8 mouse cellular contexts compared by ENCODE assay signal in the genomic region with DNA sequence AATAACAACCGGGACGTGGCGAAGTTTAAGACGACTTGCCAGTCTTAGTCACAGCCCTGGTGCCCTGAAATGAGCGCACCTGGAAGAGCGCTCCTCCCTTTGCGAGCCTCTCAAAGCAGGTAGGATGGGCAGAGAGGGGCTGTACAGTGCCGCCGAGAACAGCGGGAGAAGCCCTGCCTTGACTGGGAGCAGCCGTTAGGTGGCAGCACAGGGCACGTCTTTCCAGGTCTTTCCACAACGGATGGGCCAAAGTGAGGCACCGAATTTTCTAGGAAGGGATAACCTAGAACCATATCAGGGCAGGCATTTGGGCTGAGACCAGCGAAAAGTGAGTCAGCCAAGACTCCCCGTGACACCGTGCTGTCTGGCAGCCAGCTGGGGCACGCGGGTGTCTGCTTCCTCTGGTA.
DNase-seq lines count a peak whose midpoint lies in the region; ATAC-seq and TF ChIP-seq lines count a peak whose summit lies in the region.

No protein-coding gene starts in this region.

- 0 out of 2 replicates have a peak, but pooled peaks have one; percentile 13 for TF ChIP-seq POLR2A in bone marrow, adult 2 months (IDR thresholded peaks at IDR 0.05; ENCODE audit: borderline replicate concordance, control insufficient read depth, low read depth, low read length)

- peak overlapping the region; percentile 54 for H3K4me3 ChIP-seq in bone marrow, adult 2 months (replicated peaks; ENCODE audit: control insufficient read depth, low read depth, low read length)
- peak overlapping the region; percentile 35 for H3K4me3 ChIP-seq in embryonic facial prominence, embryonic 14.5 days (ENCODE audit: low read depth, low read length)
- H3K4me3 ChIP-seq in heart, embryonic 10.5 days = peak overlapping the region; percentile 46
- peak overlapping the region; percentile 31 for H3K4me3 ChIP-seq in kidney, embryonic 14.5 days (ENCODE audit: low read length)
- H3K4me3 ChIP-seq in limb, embryonic 15.5 days = peak overlapping the region; percentile 26

- peak overlapping the region; percentile 78 for H3K27ac ChIP-seq in bone marrow, adult 2 months (ENCODE audit: control insufficient read depth, insufficient read depth, low read depth, low read length, poor library complexity)
- H3K27ac ChIP-seq in embryonic facial prominence, embryonic 14.5 days (replicated peaks; ENCODE audit: low read depth, low read length) = no peak overlapping the region
- peak overlapping the region; percentile 91 for H3K27ac ChIP-seq in heart, embryonic 10.5 days
- no peak overlapping the region for H3K27ac ChIP-seq in kidney, embryonic 14.5 days (ENCODE audit: low read depth, low read length)
- no peak overlapping the region for H3K27ac ChIP-seq in limb, embryonic 15.5 days

- DNase-seq in 416B (ENCODE audit: low read depth) = peak; percentile 70
- DNase-seq in embryonic facial prominence, embryonic 14.5 days (ENCODE audit: low spot score) = peak; percentile 85
- DNase-seq in heart, embryonic 10.5 days (ENCODE audit: low spot score) = peak; percentile 89
- DNase-seq in spleen, postnatal 4 days (ENCODE audit: low spot score in 2 of 2) = peak; percentile 53 to 84

- TF ChIP-seq CTCF in bone marrow, adult 2 months (IDR thresholded peaks at IDR 0.05; ENCODE audit: control insufficient read depth, insufficient read depth, low read length) = peak; percentile 84

- peak overlapping the region; percentile 57 for H3K4me2 ChIP-seq in embryonic facial prominence, embryonic 14.5 days (ENCODE audit: low read depth, low read length)
- peak overlapping the region; percentile 58 for H3K4me2 ChIP-seq in kidney, embryonic 14.5 days (replicated peaks; ENCODE audit: low read depth, low read length)
- peak overlapping the region; percentile 55 for H3K4me2 ChIP-seq in limb, embryonic 15.5 days

- H3K27me3 ChIP-seq in embryonic facial prominence, embryonic 14.5 days (replicated peaks; ENCODE audit: control insufficient read depth, insufficient read depth, low read length) = no peaks in the 10 kb centered on the region; the same call in 1 of the 2 replicates
- no peaks in the 10 kb centered on the region for H3K27me3 ChIP-seq in heart, embryonic 10.5 days (ENCODE audit: insufficient read depth, poor library complexity, severe bottlenecking)
- H3K27me3 ChIP-seq in kidney, embryonic 14.5 days (ENCODE audit: control insufficient read depth, insufficient read depth, low read length) = 0 out of 2 replicates have a peak, but pooled peaks cover 4% of the 10 kb centered on the region
- H3K27me3 ChIP-seq in limb, embryonic 15.5 days = no peaks in the 10 kb centered on the region

- peak overlapping the region; percentile 55; the same call in 1 of the 2 replicates for H3K9ac ChIP-seq in embryonic facial prominence, embryonic 14.5 days (ENCODE audit: low read depth, low read length)
- no peak overlapping the region; the same call in 1 of the 2 replicates for H3K9ac ChIP-seq in kidney, embryonic 14.5 days (ENCODE audit: low read depth, low read length)
- no peak overlapping the region for H3K9ac ChIP-seq in limb, embryonic 15.5 days

- ATAC-seq in embryonic facial prominence, embryonic 14.5 days (ENCODE audit: low read depth) = peak; percentile 88
- peak; percentile 77 for ATAC-seq in kidney, embryonic 14.5 days (ENCODE audit: low FRiP score, low TSS enrichment)
- ATAC-seq in limb, embryonic 15.5 days (ENCODE audit: insufficient number of reproducible peaks, low FRiP score, low TSS enrichment, low read depth) = 0 out of 2 replicates have a peak, but pooled peaks have one; percentile 48
- ATAC-seq in monocyte, adult 5-6 weeks (replicated peaks; ENCODE audit: insufficient number of reproducible peaks, low FRiP score, low TSS enrichment, poor library complexity, severe bottlenecking) = peak; percentile 92

- peaks cover 1% of the 10 kb centered on the region for H3K4me1 ChIP-seq in bone marrow, adult 2 months (ENCODE audit: control insufficient read depth, insufficient read depth, low read length)
- H3K4me1 ChIP-seq in embryonic facial prominence, embryonic 14.5 days (ENCODE audit: control insufficient read depth, insufficient read depth, low read length) = peaks cover 13% of the 10 kb centered on the region
- peaks cover 55% of the 10 kb centered on the region for H3K4me1 ChIP-seq in heart, embryonic 10.5 days
- H3K4me1 ChIP-seq in kidney, embryonic 14.5 days (ENCODE audit: control insufficient read depth, insufficient read depth, low read length) = peaks cover 5% of the 10 kb centered on the region
- peaks cover 24% of the 10 kb centered on the region for H3K4me1 ChIP-seq in limb, embryonic 15.5 days

- H3K36me3 ChIP-seq in embryonic facial prominence, embryonic 14.5 days (ENCODE audit: control insufficient read depth, insufficient read depth, low read length) = no peaks in the 10 kb centered on the region
- no peaks in the 10 kb centered on the region for H3K36me3 ChIP-seq in heart, embryonic 10.5 days
- no peaks in the 10 kb centered on the region for H3K36me3 ChIP-seq in kidney, embryonic 14.5 days (ENCODE audit: control insufficient read depth, insufficient read depth, low read length)
- H3K36me3 ChIP-seq in limb, embryonic 15.5 days = no peaks in the 10 kb centered on the region

- WGBS in bone marrow, adult 2 months = 4% methylated on average over 19 of the region's 19 CpGs
- 3% methylated on average over 19 of the region's 19 CpGs for WGBS in embryonic facial prominence, embryonic 14.5 days
- 6% methylated on average over 19 of the region's 19 CpGs for WGBS in heart, embryonic 10.5 days
- 6% methylated on average over 19 of the region's 19 CpGs for WGBS in kidney, embryonic 14.5 days
- WGBS in limb, embryonic 15.5 days = 5% methylated on average over 19 of the region's 19 CpGs

- no peaks in the 10 kb centered on the region for H3K9me3 ChIP-seq in embryonic facial prominence, embryonic 14.5 days (ENCODE audit: control insufficient read depth, low read length)
- H3K9me3 ChIP-seq in heart, embryonic 10.5 days = no peaks in the 10 kb centered on the region
- H3K9me3 ChIP-seq in kidney, embryonic 14.5 days (ENCODE audit: control insufficient read depth, low read length) = no peaks in the 10 kb centered on the region
- H3K9me3 ChIP-seq in limb, embryonic 15.5 days = no peaks in the 10 kb centered on the region

Comparison
In these comparisons a context has a peak if more than half of its experiments do, and no peak if none do; other contexts are left out.
1. H3K27ac ChIP-seq: peak in bone marrow, adult 2 months (single experiment) and heart, embryonic 10.5 days (single experiment); none in embryonic facial prominence, embryonic 14.5 days (single experiment), kidney, embryonic 14.5 days (single experiment) and limb, embryonic 15.5 days (single experiment).
2. Peak in every context shown above with its lines, with median percentiles within 50 percentile points of each other: DNase-seq, H3K4me3 ChIP-seq, ATAC-seq and H3K4me2 ChIP-seq.